Comparison of ENCODE assay signal across 22 mouse cellular contexts in genomic region chr8:50379745-50380144, GRCm38 (mm10).
A peak's percentile ranks its signal among the peaks of the same experiment; 100 is the strongest.
DNase-seq lines count a peak whose midpoint lies in the region; ATAC-seq and TF ChIP-seq lines count a peak whose summit lies in the region.
"Had no signal": no experiment of that assay in that cellular context is flagged by ENCODE, and none has a peak within 500 bp of the region (broad histone marks: within the 10 kb centered on the region; RNA-seq: fewer than 3 reads in every experiment).

No protein-coding gene starts in this region.

- no peak overlapping the region for H3K27ac ChIP-seq in hindbrain, postnatal 0 days
- H3K27ac ChIP-seq in hindbrain, embryonic 12.5 days = no peak overlapping the region
- no peak overlapping the region for H3K27ac ChIP-seq in embryonic facial prominence, embryonic 14.5 days (replicated peaks; ENCODE audit: low read depth, low read length)
- H3K27ac ChIP-seq: embryonic facial prominence, embryonic 15.5 days; heart, embryonic 15.5 days; hindbrain, embryonic 10.5 days; liver, embryonic 15.5 days had no signal

- no peak for ATAC-seq in hindbrain, postnatal 0 days
- no peak for ATAC-seq in hindbrain, embryonic 12.5 days (ENCODE audit: low FRiP score)
- peak; percentile 84 for ATAC-seq in embryonic facial prominence, embryonic 14.5 days (ENCODE audit: low read depth)
- ATAC-seq in inflammation-experienced regulatory T-cells, adult 6 months = no peak
- ATAC-seq: CD4-positive, CD25-positive, alpha-beta regulatory T cell, adult 4 months; intestine, embryonic 16.5 days had no signal

- TF ChIP-seq CTCF in hindbrain, postnatal 0 days (IDR thresholded peaks at IDR 0.05; ENCODE audit: low read depth) = no peak

- no peaks in the 10 kb centered on the region for H3K27me3 ChIP-seq in hindbrain, postnatal 0 days (ENCODE audit: insufficient read depth, low read length)
- H3K27me3 ChIP-seq in hindbrain, embryonic 12.5 days = no peaks in the 10 kb centered on the region
- H3K27me3 ChIP-seq in embryonic facial prominence, embryonic 14.5 days (replicated peaks; ENCODE audit: control insufficient read depth, insufficient read depth, low read length) = no peaks in the 10 kb centered on the region
- H3K27me3 ChIP-seq: embryonic facial prominence, embryonic 15.5 days; heart, embryonic 15.5 days; liver, embryonic 15.5 days had no signal

- no peaks in the 10 kb centered on the region for H3K36me3 ChIP-seq in hindbrain, postnatal 0 days (ENCODE audit: insufficient read depth, low read length)
- H3K36me3 ChIP-seq in hindbrain, embryonic 12.5 days = no peaks in the 10 kb centered on the region
- H3K36me3 ChIP-seq in embryonic facial prominence, embryonic 14.5 days (ENCODE audit: control insufficient read depth, insufficient read depth, low read length) = no peaks in the 10 kb centered on the region
- H3K36me3 ChIP-seq: embryonic facial prominence, embryonic 15.5 days; G1E; heart, embryonic 15.5 days; hindbrain, embryonic 10.5 days; liver, embryonic 15.5 days had no signal

- no peaks in the 10 kb centered on the region for H3K4me1 ChIP-seq in hindbrain, postnatal 0 days (ENCODE audit: insufficient read depth, low read length)
- H3K4me1 ChIP-seq in hindbrain, embryonic 12.5 days = peaks cover 4% of the 10 kb centered on the region; the same call in 1 of the 2 replicates
- no peaks in the 10 kb centered on the region for H3K4me1 ChIP-seq in embryonic facial prominence, embryonic 14.5 days (ENCODE audit: control insufficient read depth, insufficient read depth, low read length)
- H3K4me1 ChIP-seq: heart, embryonic 15.5 days; hindbrain, embryonic 10.5 days; liver, embryonic 15.5 days had no signal

- 50% methylated on average over 4 of the region's 4 CpGs for WGBS in hindbrain, postnatal 0 days
- 55% methylated on average over 4 of the region's 4 CpGs for WGBS in hindbrain, embryonic 12.5 days
- 26% methylated on average over 4 of the region's 4 CpGs for WGBS in embryonic facial prominence, embryonic 14.5 days

- no peak overlapping the region for H3K4me3 ChIP-seq in hindbrain, postnatal 0 days (ENCODE audit: low read length)
- no peak overlapping the region for H3K4me3 ChIP-seq in hindbrain, embryonic 12.5 days
- no peak overlapping the region for H3K4me3 ChIP-seq in embryonic facial prominence, embryonic 14.5 days (ENCODE audit: low read depth, low read length)
- H3K4me3 ChIP-seq: embryonic facial prominence, embryonic 15.5 days; heart, embryonic 15.5 days; hindbrain, embryonic 10.5 days; liver, embryonic 15.5 days had no signal

- H3K4me2 ChIP-seq in hindbrain, postnatal 0 days (ENCODE audit: low read depth, low read length) = no peak overlapping the region
- no peak overlapping the region for H3K4me2 ChIP-seq in hindbrain, embryonic 12.5 days (replicated peaks)
- no peak overlapping the region for H3K4me2 ChIP-seq in embryonic facial prominence, embryonic 14.5 days (ENCODE audit: low read depth, low read length)
- H3K4me2 ChIP-seq: embryonic facial prominence, embryonic 15.5 days; heart, embryonic 15.5 days; liver, embryonic 15.5 days had no signal

- no peaks in the 10 kb centered on the region for H3K9me3 ChIP-seq in hindbrain, postnatal 0 days (ENCODE audit: low read length)
- H3K9me3 ChIP-seq in hindbrain, embryonic 12.5 days (replicated peaks) = no peaks in the 10 kb centered on the region
- H3K9me3 ChIP-seq in embryonic facial prominence, embryonic 14.5 days (ENCODE audit: control insufficient read depth, low read length) = no peaks in the 10 kb centered on the region
- H3K9me3 ChIP-seq: embryonic facial prominence, embryonic 15.5 days; G1E; heart, embryonic 15.5 days; hindbrain, embryonic 10.5 days; liver, embryonic 15.5 days had no signal

- peak; percentile 56 for DNase-seq in hindbrain, postnatal 0 days (ENCODE audit: low spot score)
- peak; percentile 9 for DNase-seq in retina, postnatal 1 day
- DNase-seq in retina, embryonic 14.5 days (ENCODE audit: low spot score) = no peak
- DNase-seq in embryonic facial prominence, embryonic 14.5 days (ENCODE audit: low spot score) = peak; percentile 81
- no peak for DNase-seq in adrenal gland, postnatal 4 days (ENCODE audit: low spot score in 2 of 2)
- DNase-seq: adrenal gland, adult 2 months; cerebellum, adult 11 months; cerebellum, postnatal 36 days; gastrocnemius, postnatal 10 days; heart, adult 18-20 months; lung, postnatal 14 days; right cerebral cortex, postnatal 25 days; thymus, postnatal 14 days had no signal

- no peak overlapping the region for H3K9ac ChIP-seq in hindbrain, postnatal 0 days (replicated peaks; ENCODE audit: low read length)
- no peak overlapping the region for H3K9ac ChIP-seq in hindbrain, embryonic 12.5 days
- no peak overlapping the region for H3K9ac ChIP-seq in embryonic facial prominence, embryonic 14.5 days (ENCODE audit: low read depth, low read length)
- H3K9ac ChIP-seq: embryonic facial prominence, embryonic 15.5 days; heart, embryonic 15.5 days; liver, embryonic 15.5 days had no signal

Comparison
In these comparisons a context has a peak if more than half of its experiments do, and no peak if none do; other contexts are left out.
1. DNase-seq: peak in hindbrain, postnatal 0 days (single experiment), retina, postnatal 1 day (single experiment) and embryonic facial prominence, embryonic 14.5 days (single experiment); none in retina, embryonic 14.5 days (single experiment) and adrenal gland, postnatal 4 days (0 of 2).